Mouse (Mus musculus) testis, adult 2 months (tissue): ENCODE measurements at regions not wholly inside any gene's neighbourhood (a gene's known extent, or its start where the extent isn't known, plus 50 kb on each side); places are given as distances from the start of the nearest gene placed in this dataset.

Experiments used
- CTCF ChIP-seq: fragments of 200-500 bp; IDR thresholded peaks from 2 replicates; pipeline ENCODE4 v1.5.1; 2012; ENCODE audit warnings: low read depth, mild to moderate bottlenecking, inconsistent platforms, low read length, moderate library complexity; ENCODE audit not compliant: control insufficient read depth, insufficient read depth, insufficient replicate concordance
- POLR2A ChIP-seq: fragments of 200-500 bp; IDR thresholded peaks from 2 replicates; pipeline ENCODE4 v1.6.1; 2012; ENCODE audit warnings: low read depth, mild to moderate bottlenecking, inconsistent platforms, low read length, moderate library complexity; ENCODE audit not compliant: control insufficient read depth

GRCm38 (mm10) chr12:11603946-11604345, 148.1 kb downstream of the Rad51ap2 start:
- no peak for TF ChIP-seq CTCF
- no peak for TF ChIP-seq POLR2A
